Mouse (Mus musculus): ENCODE results near the gene Rap1b.
"Not testable (repeated sequence)": the region's sequence is repeated elsewhere in the genome, so short reads cannot be mapped to it uniquely, and the experiment has no call there.

Gene Rap1b

DNA sequence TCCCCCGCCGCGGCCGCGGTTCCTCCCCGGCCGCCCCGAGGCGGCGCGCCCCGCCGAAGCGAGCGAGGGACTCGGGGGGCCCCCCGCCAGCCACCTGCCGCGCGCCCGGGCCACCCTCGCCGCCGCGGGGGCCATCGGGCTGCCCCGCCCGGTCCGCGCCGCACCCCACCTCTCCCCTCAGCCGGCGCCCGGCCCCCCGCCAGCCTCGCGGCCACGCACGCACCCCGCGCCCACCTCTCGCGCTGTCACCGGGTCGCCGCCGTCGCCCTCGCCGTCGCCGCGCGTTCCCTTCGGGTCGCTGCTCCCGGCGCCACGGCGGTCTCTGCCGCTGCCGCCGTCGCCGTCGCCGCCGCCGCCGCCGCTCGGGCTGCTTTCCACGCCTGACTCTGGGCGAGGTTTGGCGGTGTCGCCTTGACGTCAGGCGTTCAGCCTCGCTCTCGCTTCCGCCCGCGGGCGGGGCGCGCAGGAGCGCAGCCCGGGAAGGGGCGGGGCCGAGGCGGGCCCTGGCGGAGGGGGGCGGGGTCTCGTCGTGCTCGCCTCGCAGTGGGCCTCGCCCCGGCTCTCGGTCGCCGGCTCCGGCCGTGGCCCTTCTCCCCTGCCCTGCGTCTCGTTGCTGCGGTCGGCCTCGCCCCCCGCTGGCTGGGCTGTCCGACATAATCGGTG lies at the start of gene Rap1b:
TSS of gene Rap1b (minus strand) at position 439 of the 663 bp plus-strand sequence.
- DNase-seq = peak; percentile 97 to 98

DNA sequence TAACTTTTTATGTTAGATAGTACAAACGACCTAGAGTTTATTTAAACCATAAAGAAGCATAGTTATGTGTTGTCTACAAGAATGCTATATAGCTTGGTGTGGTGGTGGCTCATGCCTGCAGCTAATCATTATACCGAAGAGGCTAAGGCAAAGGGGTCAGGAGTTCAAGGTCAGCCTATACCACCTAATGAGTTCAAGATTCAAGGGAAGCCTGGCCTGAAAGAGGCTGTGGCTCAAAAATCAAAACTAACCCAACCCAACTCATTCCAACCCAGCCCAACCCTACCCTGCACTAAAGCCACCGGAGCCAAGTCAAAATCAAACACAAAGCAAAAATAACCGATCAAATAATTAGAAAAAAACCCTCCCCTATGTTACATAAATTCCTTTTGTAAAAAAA lies 49.4 kb upstream of the Rap1b start:
- DNase-seq = no peak

DNA sequence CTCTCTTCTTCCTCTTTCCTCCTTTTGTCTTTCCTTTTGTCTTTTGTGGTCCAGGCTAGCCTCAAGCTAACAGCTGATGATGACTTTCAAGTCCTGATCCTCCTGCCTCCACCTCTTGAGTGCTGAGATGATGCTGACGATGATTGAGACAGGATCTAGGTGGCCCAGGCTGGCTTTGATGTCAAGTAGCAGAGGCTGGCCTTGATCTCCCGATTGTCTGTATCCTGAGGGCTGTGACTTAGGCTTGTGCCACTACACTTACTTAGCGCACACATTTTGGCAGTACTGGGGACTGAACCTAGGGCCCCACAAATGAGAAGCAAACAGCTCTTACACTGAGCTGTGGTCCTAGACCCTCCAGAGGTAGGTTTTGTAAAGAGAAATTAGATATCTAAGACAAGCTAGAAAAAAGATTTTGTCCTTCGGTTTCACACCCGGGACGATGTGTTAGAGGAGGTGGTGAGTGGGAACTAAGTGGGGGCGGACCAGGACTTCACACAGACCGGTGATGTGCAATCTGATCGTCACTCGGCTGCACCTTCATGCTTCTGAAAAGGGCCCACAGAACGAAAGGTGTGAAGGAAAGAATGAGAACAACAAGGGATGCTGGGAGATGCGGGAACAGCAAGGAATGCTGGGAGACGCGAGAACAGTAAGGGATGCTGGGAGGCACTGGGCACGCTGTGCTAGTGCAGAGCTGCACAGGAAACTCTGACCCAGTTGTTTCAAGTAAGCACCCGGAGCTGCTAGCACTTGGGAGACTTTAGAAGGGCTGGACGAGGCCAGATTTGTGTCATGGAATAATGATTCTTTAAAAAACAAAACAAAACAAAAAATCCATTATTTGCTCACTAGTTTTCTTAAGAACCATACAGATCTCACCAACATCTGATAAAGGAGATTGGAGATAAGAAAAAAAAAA lies 48.5 kb upstream of the Rap1b start:
- DNase-seq = no peak

DNA sequence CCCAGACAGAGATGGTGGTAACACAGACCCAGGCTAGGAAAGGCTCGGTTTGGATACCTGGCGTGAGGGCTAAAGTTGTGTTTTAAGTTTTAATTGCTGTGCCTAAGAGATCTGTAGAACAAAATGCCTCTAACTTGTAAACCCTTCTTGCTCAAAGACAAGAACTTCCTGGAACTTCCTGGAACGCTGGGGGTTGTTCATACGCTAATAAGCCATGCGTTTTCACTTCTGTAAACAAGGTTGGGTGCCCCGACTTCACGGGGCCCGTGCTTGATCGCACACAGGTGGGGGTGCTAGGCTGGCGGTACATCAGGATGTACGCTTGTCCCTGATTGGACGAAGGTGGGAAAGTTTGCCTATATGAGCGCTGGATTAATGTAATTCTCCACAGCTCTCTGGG lies 47.3 kb upstream of the Rap1b start:
- not testable (repeated sequence) for DNase-seq

DNA sequence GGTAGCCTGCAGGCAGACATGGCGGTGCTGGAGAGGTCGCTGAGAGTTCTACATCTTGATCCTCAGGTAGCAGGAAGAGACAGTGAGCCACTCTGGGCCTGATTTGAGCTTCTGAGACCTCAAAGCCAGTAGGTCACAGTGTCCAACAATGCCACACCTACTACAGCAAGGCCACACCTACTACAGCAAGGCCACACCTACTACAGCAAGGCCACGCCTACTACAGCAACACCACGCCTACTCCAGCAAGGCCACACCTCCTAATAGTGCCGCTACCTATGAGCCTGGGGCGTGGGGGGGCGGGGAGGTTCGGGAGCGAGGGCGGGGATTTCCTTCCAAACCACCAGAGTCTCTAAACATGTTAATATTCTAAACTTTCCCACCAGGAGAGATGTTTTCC lies 45.5 kb upstream of the Rap1b start:
- DNase-seq = no peak

DNA sequence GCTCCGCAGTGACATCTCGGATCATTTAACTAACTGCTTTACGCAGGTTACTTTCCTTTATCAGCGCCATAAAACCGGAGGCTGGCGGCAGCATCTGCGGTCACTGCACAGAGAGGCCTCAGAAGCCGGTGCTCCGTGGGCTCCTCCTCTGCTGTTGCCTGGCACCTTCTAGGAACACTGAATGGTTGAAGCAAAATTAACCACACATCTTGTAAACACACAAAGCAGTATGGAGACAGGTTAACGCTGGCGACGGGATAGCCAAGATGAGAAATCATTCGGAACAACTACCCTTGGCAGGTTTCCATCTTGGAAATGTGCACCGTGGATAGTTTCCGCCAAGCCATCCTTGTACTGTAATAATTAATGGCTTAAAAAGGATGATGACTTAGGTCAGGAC lies 43.0 kb upstream of the Rap1b start:
- no peak for DNase-seq

DNA sequence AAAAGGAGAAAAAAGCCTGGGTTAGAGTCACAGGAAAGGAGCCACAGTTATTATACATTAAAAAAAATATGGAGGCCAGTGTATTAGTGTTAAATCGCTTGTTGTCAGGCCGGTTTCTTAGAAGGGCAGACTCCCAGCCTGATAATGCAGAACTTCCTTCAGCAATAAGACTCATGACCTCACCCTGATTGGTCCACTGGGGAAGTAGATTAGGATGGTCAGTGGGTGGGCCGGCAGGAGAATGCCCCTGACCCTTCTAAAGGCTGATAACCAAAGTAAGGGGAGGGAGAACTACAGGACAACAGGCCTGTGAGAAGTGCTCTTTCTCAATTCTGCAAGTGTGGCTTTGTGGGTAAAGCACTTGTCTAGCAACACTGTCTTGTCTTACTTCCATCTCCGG lies 39.5 kb upstream of the Rap1b start:
- DNase-seq = no peak

DNA sequence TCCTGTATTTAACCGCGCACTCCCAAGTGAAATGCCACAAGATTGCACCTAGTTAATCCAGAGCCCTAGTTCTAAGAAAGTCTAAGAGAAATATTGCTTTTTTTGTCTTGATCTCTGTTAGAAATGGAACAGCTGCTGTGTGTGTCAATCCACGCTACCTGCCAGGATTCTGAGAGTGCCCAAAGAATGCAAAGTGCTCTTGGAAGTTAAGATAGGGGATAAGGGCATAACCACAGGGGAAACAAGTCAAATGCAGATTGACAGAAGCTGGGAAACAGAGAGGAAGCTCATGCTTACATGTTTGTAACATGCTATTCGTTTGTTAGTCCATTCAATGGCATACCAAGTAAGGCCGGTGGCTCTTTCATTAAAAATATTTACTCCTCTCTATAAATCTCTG lies 38.9 kb upstream of the Rap1b start:
- DNase-seq = no peak

DNA sequence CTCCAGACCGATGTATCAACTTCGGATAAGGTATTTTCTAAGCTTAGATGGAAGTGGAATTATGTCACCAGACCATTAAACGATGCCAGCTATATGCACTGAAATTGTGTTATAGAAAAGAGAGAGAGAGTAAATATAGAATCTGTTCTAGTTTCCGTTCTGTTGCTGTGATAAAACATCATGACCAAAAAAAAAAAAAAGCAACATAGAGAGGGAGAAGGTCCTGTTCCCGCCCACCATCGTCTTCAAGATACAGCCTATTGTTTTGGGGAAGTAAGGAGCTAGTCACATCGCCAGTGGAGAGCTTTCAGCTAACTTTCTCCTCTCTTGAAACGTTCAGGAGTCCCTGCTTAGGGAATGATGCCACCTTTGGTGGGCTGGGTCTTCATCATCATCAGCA lies 37.6 kb upstream of the Rap1b start:
- DNase-seq = no peak

DNA sequence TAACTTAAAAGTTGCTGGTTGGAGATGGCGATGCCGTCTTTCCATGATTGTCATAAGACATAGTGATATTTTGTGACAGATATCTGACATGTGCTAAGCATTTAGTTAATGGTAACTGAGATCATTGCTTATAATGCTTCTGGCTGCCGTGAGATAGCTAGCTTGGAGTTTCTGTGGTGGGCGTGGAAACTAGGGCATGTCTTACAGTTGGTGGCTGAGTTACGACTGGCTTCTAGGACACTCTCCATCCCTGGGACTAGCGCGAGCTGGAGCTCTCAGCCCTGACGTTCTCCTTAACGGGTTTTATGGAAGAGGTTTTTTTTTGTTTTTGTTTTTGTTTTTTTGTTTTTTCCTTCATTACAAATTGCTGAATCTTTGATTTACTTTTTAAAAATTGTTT lies 32.8 kb upstream of the Rap1b start:
- no peak for DNase-seq

DNA sequence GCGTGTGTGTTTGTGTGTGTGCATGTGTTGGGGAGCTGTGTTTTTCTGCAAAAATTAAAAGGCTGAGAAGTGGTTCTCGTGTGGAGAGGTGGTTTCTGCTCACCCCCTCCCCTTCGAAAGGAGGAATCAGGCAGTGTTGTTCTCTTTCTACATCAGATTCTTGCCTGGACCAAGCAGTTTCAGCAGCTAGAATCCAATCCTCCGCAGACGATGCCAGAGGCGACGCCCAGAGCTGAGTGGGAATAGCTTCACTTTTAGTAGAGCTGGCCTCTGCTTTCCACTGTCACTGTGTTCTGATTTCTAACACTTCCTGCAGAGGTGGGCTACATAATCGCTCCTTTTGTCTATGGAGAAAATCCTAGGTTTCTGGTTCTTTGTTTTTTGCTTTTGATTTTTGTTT lies 31.0 kb upstream of the Rap1b start:
- no peak for DNase-seq

DNA sequence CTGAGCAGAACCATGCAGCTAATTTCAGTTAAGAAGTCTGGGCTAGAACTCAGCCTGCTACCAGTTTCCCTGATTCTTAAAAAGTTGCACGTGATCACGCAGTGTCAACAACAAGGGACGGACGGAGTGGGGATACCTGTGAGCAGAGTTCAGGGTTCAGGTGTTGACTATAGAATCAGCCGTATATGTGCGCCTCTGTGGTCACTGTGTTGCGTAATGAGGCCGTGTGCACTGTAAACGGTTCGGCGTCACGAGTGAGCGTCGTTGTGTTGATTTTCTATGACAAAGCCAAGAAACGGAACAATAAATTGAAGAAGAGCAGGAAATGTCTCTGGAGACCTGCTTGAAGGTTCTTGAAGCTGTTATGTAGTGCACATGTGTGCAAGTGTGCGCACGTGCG lies 30.6 kb upstream of the Rap1b start:
- DNase-seq = no peak

DNA sequence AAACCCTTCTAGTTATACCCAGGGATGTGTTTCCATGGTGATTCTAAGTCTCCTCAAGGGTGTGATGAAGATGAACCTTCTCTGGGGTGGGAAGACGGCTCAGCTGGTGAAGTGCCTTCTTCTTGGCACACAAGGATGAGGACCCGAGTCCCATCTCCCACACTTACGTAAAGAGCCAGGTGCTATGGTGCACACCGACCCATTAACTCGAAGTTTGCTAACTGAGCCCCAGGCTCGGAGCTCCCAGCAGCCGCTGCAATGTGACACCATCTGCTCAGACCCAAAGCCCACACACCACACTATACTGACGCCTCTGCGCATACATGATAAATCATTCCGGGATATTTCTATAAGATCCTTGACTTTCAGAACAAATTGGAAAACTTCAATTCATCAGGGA lies 29.1 kb upstream of the Rap1b start:
- DNase-seq = no peak

DNA sequence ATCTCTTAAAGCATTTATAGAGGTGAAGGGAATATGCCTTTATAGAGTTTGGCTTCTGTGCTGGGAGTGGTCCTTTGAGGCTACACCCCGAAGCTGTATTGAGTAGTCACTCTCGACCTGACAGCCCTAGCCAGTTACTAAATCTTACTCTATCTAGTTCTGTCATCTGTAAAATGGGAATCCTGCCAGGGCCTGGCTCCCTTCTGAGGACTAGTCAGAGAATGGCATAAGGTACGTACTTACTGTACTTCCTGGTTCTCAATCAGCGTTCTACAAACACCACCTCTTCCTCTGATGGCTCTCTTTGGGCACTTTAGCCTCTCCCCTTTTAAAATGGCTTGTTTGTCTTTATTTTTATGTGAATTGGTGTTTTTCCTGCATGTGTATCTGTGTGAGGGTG lies 28.1 kb upstream of the Rap1b start:
- DNase-seq = no peak

DNA sequence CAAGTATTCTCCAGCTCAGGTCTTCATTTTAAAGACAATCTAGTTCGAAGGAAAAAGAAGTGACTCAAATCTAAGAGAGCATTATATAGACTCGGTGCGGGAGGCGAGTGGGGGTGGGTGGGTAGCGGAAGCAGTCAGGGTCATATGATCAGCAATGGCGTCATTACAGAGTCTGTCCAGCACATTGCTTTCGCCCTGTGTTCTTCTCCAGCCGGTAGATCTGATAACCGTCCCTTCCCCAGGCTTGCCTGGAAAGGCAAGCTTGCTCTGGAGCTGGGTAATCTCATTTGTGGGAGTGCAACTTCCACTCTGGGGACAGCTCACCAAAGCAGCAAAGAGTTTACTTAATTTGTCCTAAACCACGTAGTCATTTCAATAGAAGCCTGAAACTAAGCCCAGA lies 26.6 kb upstream of the Rap1b start:
- DNase-seq = no peak

DNA sequence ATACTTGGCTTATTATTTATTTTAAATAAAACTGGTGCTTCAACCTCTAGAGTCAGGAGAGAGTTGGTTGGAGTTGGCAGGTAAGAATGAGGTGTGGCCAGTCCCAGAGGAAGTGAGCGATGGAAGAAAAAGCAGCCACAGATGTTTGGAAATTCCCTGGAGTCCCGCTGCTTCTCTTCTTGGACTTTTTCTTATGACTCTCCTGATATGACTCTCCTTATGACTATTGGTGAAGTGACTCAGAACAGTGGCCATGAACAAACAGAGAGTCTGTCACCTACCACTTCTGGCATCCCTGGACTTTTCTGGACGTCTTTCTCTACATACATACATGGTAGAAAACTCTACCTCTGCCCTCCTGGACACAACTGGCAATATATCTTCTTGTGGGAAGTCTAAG lies 21.5 kb upstream of the Rap1b start:
- no peak for DNase-seq

DNA sequence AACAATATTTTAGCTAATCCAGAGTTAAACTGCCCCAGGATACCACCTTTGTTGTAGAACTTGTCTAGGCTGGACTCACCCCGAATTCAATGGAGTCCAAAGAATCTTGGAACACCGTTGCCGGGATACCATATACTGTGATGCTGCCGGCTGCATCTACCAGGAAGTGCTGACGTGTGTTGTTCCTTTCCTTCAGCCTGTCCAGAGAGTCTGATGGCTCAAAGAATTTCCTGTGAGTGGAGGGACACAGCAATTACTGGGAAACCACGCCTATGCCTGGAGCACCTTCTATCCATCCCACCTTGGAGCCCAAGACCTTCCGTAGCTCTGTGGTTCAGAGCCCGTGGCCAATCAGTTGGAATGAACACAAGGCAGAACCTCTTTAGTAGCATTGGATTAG lies 20.8 kb upstream of the Rap1b start:
- no peak for DNase-seq

DNA sequence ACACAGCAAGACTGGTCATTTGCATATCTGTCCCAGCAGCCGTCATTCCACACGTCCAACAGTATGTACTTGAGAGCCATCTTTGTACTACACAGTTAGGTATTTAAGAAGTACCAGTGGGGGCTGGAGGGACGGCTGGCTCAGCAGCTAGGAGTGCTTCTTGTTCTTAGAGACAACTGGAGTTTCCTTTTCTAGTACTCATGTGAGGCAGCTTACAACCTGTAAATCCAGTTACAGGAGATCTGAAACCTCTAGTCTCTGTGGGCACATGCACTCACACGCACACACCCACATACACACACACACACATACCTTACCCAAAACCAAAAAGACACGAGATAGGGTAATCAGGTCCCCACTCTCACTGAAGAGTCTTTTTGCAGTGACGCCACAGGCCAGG lies 18.9 kb upstream of the Rap1b start:
- DNase-seq = peak; percentile 44

DNA sequence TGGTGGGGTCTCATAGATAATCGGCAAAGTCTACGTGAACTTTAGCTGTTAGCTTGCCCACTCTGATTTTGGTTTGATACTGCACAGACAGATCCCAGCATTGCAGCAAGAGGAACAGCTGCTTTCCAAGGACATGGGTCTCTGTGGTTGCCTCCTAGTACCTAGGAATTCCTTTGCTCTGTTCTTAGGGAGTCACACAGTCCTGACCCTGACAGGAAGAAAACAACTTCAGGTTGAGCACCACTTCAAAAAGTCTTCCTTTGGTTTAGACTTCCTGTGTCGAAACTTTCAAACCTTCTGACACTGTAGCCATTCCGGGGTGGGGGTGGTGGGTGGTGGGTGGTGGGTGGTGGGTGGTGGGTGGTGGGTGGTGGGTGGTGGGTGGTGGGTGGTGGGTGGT lies 18.4 kb upstream of the Rap1b start:
- DNase-seq = peak in 1 of 2 experiments; percentile 27

DNA sequence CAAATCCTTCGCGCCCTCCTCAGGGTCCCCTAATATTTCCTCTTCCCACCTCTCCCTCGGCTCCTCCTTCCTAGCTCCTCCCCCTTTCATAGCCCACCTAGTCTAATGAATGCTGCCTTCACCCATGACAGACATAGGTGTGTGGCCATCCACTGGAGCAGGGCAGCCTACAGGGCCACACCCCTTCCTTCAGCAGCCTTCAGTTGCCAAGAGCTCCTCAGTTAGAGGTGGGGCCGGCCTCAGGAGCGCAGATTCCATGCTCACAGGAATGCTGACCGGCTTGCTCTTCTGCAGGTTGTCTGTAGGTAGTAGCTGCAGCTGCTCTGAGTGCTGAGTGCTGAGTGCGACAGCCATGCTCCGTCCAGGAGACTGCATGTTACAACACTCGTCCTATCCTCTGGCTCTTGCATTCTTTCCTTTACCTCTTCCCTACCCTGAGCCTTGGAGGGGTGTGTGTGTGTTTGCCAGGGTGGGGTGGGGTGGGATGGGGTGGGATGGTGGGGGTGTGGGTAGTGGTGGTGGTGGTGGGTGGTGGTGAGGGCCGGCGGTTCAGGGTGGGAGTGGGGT lies 16.3 kb upstream of the Rap1b start:
- no peak for DNase-seq

DNA sequence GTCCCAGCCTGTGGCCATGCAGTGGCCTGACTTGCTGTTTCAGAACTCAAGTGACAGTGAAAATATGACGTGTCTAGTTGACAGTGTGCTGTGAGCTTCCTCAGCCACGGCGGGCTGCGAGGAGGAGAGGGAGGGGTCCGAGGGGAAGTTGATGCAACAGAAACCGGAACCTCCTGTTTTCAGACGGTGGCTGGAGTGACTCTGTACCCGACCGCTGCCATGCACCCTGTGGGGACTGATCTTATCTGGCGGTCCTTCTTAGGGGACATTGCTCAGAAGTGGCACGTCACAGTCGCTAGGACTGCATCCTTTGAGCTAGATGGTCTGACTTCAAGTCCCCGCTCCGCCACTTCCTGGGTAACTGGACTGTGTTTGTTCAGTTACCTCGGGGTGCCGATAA lies 15.1 kb upstream of the Rap1b start:
- DNase-seq = peak; percentile 71 to 76

DNA sequence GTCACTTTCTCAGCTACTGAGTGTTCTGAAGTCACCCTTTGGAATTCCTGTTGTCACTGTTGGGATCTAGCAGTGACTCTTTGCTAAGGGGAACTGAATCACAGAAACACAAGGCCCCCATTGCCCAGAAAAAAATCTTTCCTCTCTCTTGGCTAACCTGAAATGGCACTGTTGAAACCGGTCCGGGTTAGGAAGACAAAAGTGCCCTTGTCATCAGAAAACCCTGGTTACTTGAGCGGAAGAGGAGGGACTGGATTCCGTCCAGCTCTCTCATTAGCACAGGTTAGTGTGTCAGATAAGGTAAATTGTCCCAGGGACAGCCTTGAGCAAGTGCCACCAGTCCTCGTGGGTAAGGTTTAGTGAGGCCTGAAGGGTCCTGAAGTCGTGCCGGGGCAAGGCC lies 14.5 kb upstream of the Rap1b start:
- DNase-seq = no peak

DNA sequence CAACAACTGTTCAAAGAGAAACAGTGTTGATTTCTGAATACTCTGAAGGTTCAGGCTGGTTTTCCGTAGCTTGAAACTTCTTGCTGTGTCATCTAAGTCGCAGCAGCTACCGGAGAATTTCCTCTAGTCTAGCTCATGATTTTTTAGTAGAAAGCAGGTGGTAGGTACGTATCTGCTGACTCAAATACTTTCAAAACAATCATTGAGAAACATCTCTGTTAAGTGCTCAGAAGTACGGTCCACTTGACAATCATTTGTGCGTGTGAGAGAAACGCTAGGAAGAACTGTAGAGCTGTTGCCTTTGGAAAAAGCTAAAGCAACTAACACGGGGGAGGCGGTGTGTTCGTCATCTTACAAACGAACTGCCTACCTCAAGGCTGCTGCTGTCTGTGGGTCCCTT lies 14.0 kb upstream of the Rap1b start:
- no peak for DNase-seq

DNA sequence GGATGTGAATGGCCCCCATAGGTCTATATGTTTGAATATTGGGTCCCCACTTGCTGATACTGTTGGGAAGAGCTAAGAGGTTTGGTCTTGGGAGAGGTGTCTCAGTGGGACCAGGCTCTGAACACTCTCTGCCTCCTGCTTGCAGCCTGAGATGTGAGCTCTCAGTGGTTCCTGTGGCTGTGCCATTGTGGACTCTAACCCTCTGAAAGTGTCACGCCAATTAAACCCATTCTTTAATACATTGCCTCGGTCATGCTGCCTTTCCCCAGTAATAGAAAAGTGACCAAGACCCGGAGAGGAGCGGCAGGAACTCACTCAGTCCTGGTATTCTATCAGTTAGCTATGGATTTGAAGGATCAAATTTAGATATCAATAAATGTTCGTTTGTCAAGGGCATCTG lies 12.4 kb upstream of the Rap1b start:
- no peak for DNase-seq

Data from thymus, postnatal 36 days (tissue).